Comparison of ENCODE assay signal across 22 mouse cellular contexts in genomic region chr10:10424383-10424782, GRCm38 (mm10). TPM values are rescaled to one million over a fixed set of nuclear protein-coding genes. Genes with fewer than 3 reads are reported as not detected.
"Had no signal": no experiment of that assay in that cellular context is flagged by ENCODE, and none has a peak within 500 bp of the region (broad histone marks: within the 10 kb centered on the region; RNA-seq: fewer than 3 reads in every experiment).

No protein-coding gene starts in this region.

- DNase-seq: lung, adult 18-20 months; lung, embryonic 14.5 days; lung, postnatal 10 days; lung, postnatal 4 days; midbrain, embryonic 14.5 days; retina, postnatal 1 day; right cerebral cortex, adult 18-20 months; right cerebral cortex, postnatal 25 days; right cerebral cortex, postnatal 4 days; spleen, adult 18-20 months; thymus, adult 18-20 months; thymus, postnatal 14 days; thymus, postnatal 36 days had no signal

- H3K4me2 ChIP-seq: liver, embryonic 15.5 days; lung, embryonic 14.5 days; midbrain, embryonic 12.5 days; neural tube, embryonic 13.5 days; neural tube, embryonic 15.5 days had no signal

- H3K36me3 ChIP-seq: liver, embryonic 15.5 days; midbrain, embryonic 10.5 days; midbrain, embryonic 12.5 days; neural tube, embryonic 13.5 days; neural tube, embryonic 15.5 days had no signal

- H3K4me1 ChIP-seq: liver, embryonic 15.5 days; midbrain, embryonic 10.5 days; midbrain, embryonic 12.5 days; neural tube, embryonic 13.5 days; neural tube, embryonic 15.5 days had no signal

- H3K9ac ChIP-seq: liver, embryonic 15.5 days; lung, embryonic 14.5 days; midbrain, embryonic 12.5 days; neural tube, embryonic 13.5 days; neural tube, embryonic 15.5 days had no signal

- ATAC-seq: midbrain, embryonic 16.5 days had no signal

- H3K27ac ChIP-seq: liver, embryonic 15.5 days; midbrain, embryonic 10.5 days; midbrain, embryonic 12.5 days; neural tube, embryonic 13.5 days; neural tube, embryonic 15.5 days had no signal

- H3K9me3 ChIP-seq: liver, embryonic 15.5 days; midbrain, embryonic 10.5 days; midbrain, embryonic 12.5 days; neural tube, embryonic 13.5 days; neural tube, embryonic 15.5 days had no signal

- H3K27me3 ChIP-seq: liver, embryonic 15.5 days; midbrain, embryonic 12.5 days; neural tube, embryonic 13.5 days; neural tube, embryonic 15.5 days had no signal

- H3K4me3 ChIP-seq: liver, embryonic 15.5 days; midbrain, embryonic 10.5 days; midbrain, embryonic 12.5 days; myocyte; neural tube, embryonic 13.5 days; neural tube, embryonic 15.5 days had no signal

RNA-seq across cellular contexts. Expression of gene Adgb, which starts 47.7 kb away (rescaled TPM):
- total RNA-seq: megakaryocyte-erythroid progenitor cell, adult 5-6 weeks had no signal
- polyA plus RNA-seq: myocyte; small intestine, adult 2 months had no signal
